Mouse (Mus musculus) myocyte (in vitro differentiated cells): ENCODE measurements around the gene Abca5. TPM values are rescaled to one million over a fixed set of nuclear protein-coding genes. Genes with fewer than 3 reads are reported as not detected.
A peak's percentile ranks its signal among the peaks of the same experiment; 100 is the strongest.

ENCODE experiments used
- H3K27me3 ChIP-seq: one replicate; pipeline ENCODE4 v1.6.1; 2011; ENCODE audit not compliant: control insufficient read depth, insufficient read depth, insufficient read length
- H3K36me3 ChIP-seq: one replicate; pipeline ENCODE4 v1.6.1; 2011; ENCODE audit not compliant: control insufficient read depth, insufficient read depth
- H3K4me2 ChIP-seq: one replicate; pipeline ENCODE4 v1.6.1; 2011; ENCODE audit warnings: low read depth, control low read depth
- H3K4me3 ChIP-seq: one replicate; pipeline ENCODE4 v1.5.1; 2011; ENCODE audit warnings: mild to moderate bottlenecking, control low read depth, moderate library complexity
- H3K79me2 ChIP-seq: one replicate; pipeline ENCODE4 v1.6.1; 2011; ENCODE audit not compliant: control insufficient read depth, insufficient read depth
- H3ac ChIP-seq: one replicate; pipeline ENCODE4 v1.6.1; 2011; ENCODE audit not compliant: control insufficient read depth, insufficient read length
- CEBPB ChIP-seq: IDR thresholded peaks from 2 replicates; pipeline ENCODE4 v1.6.1; 2011; ENCODE audit warnings: mild to moderate bottlenecking, moderate library complexity; ENCODE audit not compliant: poor library complexity, insufficient read depth, severe bottlenecking
- E2F4 ChIP-seq: IDR thresholded peaks from one replicate; pipeline ENCODE4 v1.6.1; 2011; ENCODE audit warnings: mild to moderate bottlenecking, control low read depth, moderate library complexity; ENCODE audit not compliant: insufficient read depth
- MAX ChIP-seq: IDR thresholded peaks from one replicate; pipeline ENCODE4 v1.6.1; 2011; ENCODE audit warnings: low read depth, mild to moderate bottlenecking, control low read depth
- MYOD1 ChIP-seq, 3 experiments: IDR thresholded peaks; one replicate each; pipeline ENCODE4 v1.6.1; 2011; ENCODE audit warnings: control low read depth in 2 of 3, low read depth in 2 of 3, mild to moderate bottlenecking in 2 of 3, moderate library complexity in 1 of 3; ENCODE audit not compliant: insufficient read length in 2 of 3, control insufficient read depth in 1 of 3
- MYOG ChIP-seq, 3 experiments: IDR thresholded peaks; one replicate each; pipeline ENCODE4 v1.6.1; 2011; ENCODE audit warnings: control low read depth in 2 of 3, low read depth in 2 of 3, mild to moderate bottlenecking in 2 of 3; ENCODE audit not compliant: insufficient read length in 2 of 3, control insufficient read depth in 1 of 3, insufficient read depth in 1 of 3
- POLR2A ChIP-seq: IDR thresholded peaks from one replicate; pipeline ENCODE4 v1.6.1; 2011; ENCODE audit warnings: low read depth, mild to moderate bottlenecking, control low read depth, moderate library complexity; ENCODE audit not compliant: insufficient read length
- POLR2AphosphoS2 ChIP-seq: IDR thresholded peaks from one replicate; pipeline ENCODE4 v1.6.1; 2011; ENCODE audit warnings: low read depth, control low read depth; ENCODE audit not compliant: insufficient read length
- REST ChIP-seq: IDR thresholded peaks from one replicate; pipeline ENCODE4 v1.6.1; 2011; ENCODE audit warnings: mild to moderate bottlenecking, control low read depth, moderate library complexity; ENCODE audit not compliant: insufficient read depth, insufficient read length
- SRF ChIP-seq: IDR thresholded peaks from one replicate; pipeline ENCODE4 v1.6.1; 2011; ENCODE audit warnings: low read depth; ENCODE audit not compliant: control insufficient read depth, insufficient read length
- TCF12 ChIP-seq: IDR thresholded peaks from one replicate; pipeline ENCODE4 v1.6.1; 2011; ENCODE audit warnings: mild to moderate bottlenecking, control low read depth; ENCODE audit not compliant: poor library complexity, insufficient read depth, severe bottlenecking
- TCF3 ChIP-seq: IDR thresholded peaks from one replicate; pipeline ENCODE4 v1.6.1; 2011; ENCODE audit warnings: low read depth, control low read depth; ENCODE audit not compliant: insufficient read length
- USF1 ChIP-seq: IDR thresholded peaks from one replicate; pipeline ENCODE4 v1.6.1; 2011; ENCODE audit warnings: low read depth, mild to moderate bottlenecking, control low read depth, moderate library complexity
- polyA plus RNA-seq: library from polyadenylated mRNA; unstranded; fragments of >200 nt; fragmentation: generic; extraction: Trizol; gene quantifications from one replicate; pipeline ENCODE4 v1.2.1, GENCODE M21; 2012; ENCODE audit warnings: missing spikeins

Abca5 gene
- polyA plus RNA-seq: 2.9 TPM

DNA sequence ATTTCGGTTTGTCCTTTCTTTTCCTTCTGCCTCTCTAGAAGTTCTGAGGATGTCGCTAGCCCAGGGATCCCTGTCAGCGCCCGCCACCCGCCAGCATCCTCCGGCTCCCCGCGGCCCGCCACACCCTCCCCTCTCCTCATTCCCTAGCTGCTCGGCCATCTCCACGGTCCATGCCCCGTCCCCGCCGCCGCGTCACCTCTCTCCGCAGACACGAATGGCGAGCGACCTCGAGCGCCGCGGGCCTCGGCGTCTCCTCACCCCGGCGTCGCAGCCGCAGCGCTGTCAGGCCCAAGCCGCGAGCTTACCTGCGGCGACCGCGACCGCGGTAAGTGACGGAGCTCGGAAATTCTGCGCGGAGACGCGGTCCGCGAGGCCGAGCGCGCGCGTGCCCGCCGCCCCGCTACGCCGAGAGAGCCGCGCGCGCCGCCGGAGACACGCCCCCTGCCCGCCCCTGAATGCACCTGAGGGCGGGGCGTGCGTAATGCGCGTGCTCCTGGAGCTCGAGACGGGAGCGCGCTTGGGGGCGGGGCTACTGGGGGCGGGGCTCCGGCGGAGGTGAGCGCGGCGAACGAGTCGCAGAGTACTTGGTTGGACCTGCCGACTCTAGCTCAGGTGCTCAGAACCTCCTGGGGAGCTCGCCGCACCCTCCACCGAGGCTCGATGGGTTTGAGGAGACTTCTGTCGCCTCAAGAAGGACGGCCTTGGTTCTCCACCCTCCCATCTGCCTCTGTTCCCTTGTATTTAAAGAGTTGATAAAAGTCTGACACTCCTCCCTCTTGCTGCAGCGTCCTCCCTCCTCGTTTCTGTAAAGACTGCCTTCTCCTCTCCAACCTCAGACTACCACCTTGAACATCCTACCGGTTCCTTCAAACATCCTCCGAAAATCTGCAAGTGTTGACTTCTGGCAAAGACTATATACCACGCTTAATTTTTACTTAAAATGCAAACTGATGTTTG is at the start of gene Abca5:
TSS of gene Abca5 (minus strand) at position 428 of the 957 bp plus-strand sequence.
- no peaks in the 10 kb centered on the region for H3K27me3 ChIP-seq
- H3K36me3 ChIP-seq: no peaks in the 10 kb centered on the region
- peak within 1 kb of the TSS; percentile 52 for H3K4me3 ChIP-seq
- peaks cover 6% of the 10 kb centered on the region for H3K79me2 ChIP-seq
- peak within 1 kb of the TSS; percentile 94 for H3K4me2 ChIP-seq
- TF ChIP-seq POLR2A (peak; percentile 87), POLR2AphosphoS2 (peak; percentile 64), REST (no peak), MYOD1 (IDR thresholded peaks at IDR 0.05; ENCODE audit: control insufficient read depth in 1 of 3, insufficient read length in 2 of 3, low read depth in 2 of 3) (no peak), E2F4 (no peak)
- H3ac ChIP-seq: peak within 1 kb of the TSS; percentile 31

DNA sequence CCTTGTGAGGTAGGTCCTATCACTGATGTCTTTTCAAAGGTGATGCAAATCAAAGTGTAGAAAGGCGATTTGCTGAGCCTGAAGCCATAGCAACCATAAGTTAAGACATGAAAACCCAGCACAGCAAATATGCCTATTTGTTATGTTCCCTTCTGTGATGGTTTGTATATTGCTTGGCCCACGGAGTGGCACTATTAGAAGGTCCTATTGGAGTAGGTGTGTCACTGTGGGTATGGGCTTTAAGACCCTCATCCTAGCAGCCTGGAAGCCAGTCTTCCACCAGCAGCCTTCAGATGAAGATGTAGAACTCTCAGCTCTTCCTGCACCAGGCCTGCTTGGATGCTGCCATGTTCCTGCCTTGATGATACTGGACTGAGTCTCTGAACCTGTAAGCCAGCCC is 48.0 kb upstream of the Abca5 start:
- Histone ChIP-seq H3K4me2 (no peak overlapping the region), H3K27me3 (no peaks in the 10 kb centered on the region), H3ac (no peak overlapping the region), H3K79me2 (no peaks in the 10 kb centered on the region), H3K36me3 (no peaks in the 10 kb centered on the region), H3K4me3 (no peak overlapping the region)
- TF ChIP-seq MAX (no peak), POLR2AphosphoS2 (no peak), SRF (no peak), POLR2A (no peak), CEBPB (no peak), TCF3 (no peak), MYOG (IDR thresholded peaks at IDR 0.05; ENCODE audit: control insufficient read depth in 1 of 3, insufficient read depth in 1 of 3, insufficient read length in 2 of 3, low read depth in 2 of 3) (no peak), MYOD1 (IDR thresholded peaks at IDR 0.05; ENCODE audit: control insufficient read depth in 1 of 3, insufficient read length in 2 of 3, low read depth in 2 of 3) (no peak), REST (no peak), TCF12 (no peak), E2F4 (no peak)

- Histone ChIP-seq H3K4me3 (no peak overlapping the region), H3K27me3 (no peaks in the 10 kb centered on the region), H3K36me3 (no peaks in the 10 kb centered on the region), H3ac (no peak overlapping the region), H3K4me2 (no peak overlapping the region), H3K79me2 (no peaks in the 10 kb centered on the region)
- TF ChIP-seq POLR2AphosphoS2 (no peak), POLR2A (no peak), MYOD1 (IDR thresholded peaks at IDR 0.05; ENCODE audit: control insufficient read depth in 1 of 3, insufficient read length in 2 of 3, low read depth in 2 of 3) (no peak), E2F4 (no peak), SRF (no peak), CEBPB (no peak), TCF12 (no peak), USF1 (no peak), REST (no peak), TCF3 (no peak), MAX (no peak)
Observed at GRCm38 (mm10) chr11:110380310-110380668, 42.8 kb upstream of the Abca5 start.

DNA sequence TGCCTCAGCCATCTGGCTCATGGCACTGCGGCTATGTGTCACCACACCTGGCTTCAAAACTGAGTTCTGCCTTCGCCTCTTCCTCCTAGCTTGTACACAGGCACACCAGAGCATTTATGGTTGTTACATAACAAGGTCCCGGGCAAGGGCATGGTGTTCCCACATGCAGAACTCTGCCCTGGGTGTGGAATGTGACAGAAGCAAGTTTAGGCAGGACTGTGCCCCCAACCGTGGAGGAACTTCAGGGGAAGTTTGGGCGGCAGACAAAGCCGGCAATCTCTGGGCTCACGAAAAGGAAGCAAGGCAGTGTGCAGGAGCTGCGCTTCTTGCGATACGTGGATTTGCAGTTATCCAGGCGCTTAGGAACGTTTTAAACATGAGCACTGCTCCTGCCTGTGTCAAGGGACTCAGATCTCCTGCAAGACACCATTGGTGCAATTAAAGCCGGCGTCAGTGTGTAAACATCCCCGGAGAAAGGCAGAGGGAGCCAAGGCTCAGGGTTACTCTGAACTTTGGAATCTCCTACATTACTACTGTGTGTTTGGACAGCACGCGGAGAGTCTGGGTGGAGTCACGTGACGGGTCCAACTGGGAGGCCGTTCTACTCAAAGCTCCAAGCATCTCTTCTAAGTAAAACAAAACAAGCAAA is 42.3 kb upstream of the Abca5 start:
- H3K36me3 ChIP-seq: no peaks in the 10 kb centered on the region
- H3K27me3 ChIP-seq: no peaks in the 10 kb centered on the region
- H3ac ChIP-seq: no peak overlapping the region
- TF ChIP-seq MAX (no peak), USF1 (peak; percentile 70)
- H3K4me3 ChIP-seq: no peak overlapping the region
- H3K79me2 ChIP-seq: no peaks in the 10 kb centered on the region
- H3K4me2 ChIP-seq: peak overlapping the region; percentile 51

GRCm38 (mm10) chr11:110374036-110374435 is 36.5 kb upstream of the Abca5 start:
- Histone ChIP-seq H3ac (no peak overlapping the region), H3K4me2 (no peak overlapping the region), H3K27me3 (no peaks in the 10 kb centered on the region), H3K36me3 (no peaks in the 10 kb centered on the region), H3K4me3 (no peak overlapping the region), H3K79me2 (no peaks in the 10 kb centered on the region)
- TF ChIP-seq SRF: no peak
- no peak for TF ChIP-seq USF1
- TF ChIP-seq REST: no peak
- no peak for TF ChIP-seq CEBPB
- no peak for TF ChIP-seq POLR2A
- no peak for TF ChIP-seq MYOG (IDR thresholded peaks at IDR 0.05; ENCODE audit: control insufficient read depth in 1 of 3, insufficient read depth in 1 of 3, insufficient read length in 2 of 3, low read depth in 2 of 3)
- no peak for TF ChIP-seq TCF3
- TF ChIP-seq MYOD1 (IDR thresholded peaks at IDR 0.05; ENCODE audit: control insufficient read depth in 1 of 3, insufficient read length in 2 of 3, low read depth in 2 of 3): no peak
- no peak for TF ChIP-seq MAX
- no peak for TF ChIP-seq E2F4
- no peak for TF ChIP-seq POLR2AphosphoS2
- TF ChIP-seq TCF12: no peak
